Mouse (Mus musculus): Measurements from ENCODE around the gene Ptbp1.

Gene Ptbp1

DNA sequence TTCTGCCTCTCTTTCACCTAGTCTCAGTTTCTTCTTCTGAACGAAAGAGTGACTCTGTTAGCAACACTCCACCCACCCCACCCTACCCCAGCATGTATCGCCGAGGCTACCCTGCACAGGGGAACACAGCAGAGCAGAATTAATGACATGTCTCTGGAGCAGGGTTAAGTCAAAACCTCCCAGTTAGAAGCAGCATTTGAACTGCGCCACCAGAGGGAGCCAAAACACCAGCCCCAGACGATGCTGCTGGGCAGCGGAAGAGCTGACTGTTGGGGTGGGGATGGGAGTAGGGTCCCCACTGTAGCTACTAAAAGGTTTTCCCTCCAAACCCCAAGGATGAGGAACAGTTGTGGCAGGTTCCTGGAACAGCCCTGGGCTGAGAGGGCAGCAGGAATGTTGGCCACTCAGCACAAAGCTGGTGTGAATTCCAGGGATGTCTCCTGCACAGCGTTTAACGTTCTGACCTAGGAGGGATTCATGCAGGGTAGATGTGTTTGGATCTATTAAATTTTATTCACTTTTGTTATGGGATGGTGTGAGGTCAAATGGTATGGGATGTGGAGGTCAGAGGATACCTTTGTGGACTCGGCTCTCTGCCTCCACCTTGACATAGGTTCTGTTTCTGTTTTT lies 19.3 kb upstream of the Ptbp1 start:
- peak; percentile 90 for DNase-seq

DNA sequence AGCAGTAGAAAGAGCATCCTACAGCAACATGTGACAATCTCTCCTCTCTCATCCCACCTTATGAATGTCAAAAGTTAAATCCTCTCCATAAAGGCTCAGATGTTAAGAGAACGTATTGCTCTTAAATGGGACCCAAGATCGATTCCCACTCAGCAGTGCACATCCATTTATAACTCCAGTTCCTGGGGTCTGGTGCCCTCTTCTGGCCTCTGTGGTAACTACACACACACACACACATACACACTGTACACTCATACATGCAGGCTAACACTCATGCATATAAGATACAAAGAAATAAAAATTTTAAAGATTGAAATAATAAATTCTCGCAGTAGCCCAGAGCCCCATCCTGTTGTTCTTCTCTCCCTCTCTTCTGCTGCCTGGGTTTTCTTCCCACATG lies 17.3 kb upstream of the Ptbp1 start:
- DNase-seq: no peak

DNA sequence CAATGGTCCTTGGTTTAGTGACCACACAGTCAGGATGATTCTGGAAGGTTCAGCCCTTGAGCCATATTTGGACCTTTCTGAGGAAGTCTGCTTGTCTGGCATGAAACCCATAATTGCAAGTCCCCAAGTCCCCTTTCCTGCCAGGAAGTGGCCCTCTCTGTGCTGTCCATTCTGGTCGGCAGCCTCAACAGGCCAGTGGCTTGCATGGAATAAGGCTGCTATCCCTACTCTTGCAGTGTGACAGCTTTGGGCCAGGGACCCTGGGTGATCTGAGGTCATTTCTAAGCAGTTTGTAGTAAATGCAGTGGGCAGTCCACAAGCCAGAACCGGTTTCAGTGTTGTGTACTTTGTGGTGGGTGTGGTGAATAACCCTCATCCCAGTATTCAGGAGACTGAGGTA lies 16.1 kb upstream of the Ptbp1 start:
- peak; percentile 47 for DNase-seq

DNA sequence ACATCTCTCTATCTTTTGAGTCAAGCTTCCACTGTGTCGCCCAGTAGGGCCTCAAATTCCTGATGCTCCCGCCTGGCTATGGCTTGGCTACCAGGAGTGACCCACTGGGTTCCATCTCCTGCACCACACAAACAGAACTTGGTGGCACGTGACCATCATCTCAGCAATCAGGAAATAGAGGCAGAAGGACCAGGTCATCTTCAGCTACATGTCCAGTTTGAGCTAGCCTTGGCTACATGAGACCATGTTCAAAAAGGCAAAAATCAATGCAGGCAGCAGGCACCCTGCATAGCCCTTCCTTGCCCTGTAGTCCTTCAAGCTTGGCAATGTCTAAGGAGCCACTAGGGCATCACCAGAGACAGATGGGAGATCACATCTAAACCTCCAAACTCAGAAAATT lies 14.1 kb upstream of the Ptbp1 start:
- DNase-seq: no peak

DNA sequence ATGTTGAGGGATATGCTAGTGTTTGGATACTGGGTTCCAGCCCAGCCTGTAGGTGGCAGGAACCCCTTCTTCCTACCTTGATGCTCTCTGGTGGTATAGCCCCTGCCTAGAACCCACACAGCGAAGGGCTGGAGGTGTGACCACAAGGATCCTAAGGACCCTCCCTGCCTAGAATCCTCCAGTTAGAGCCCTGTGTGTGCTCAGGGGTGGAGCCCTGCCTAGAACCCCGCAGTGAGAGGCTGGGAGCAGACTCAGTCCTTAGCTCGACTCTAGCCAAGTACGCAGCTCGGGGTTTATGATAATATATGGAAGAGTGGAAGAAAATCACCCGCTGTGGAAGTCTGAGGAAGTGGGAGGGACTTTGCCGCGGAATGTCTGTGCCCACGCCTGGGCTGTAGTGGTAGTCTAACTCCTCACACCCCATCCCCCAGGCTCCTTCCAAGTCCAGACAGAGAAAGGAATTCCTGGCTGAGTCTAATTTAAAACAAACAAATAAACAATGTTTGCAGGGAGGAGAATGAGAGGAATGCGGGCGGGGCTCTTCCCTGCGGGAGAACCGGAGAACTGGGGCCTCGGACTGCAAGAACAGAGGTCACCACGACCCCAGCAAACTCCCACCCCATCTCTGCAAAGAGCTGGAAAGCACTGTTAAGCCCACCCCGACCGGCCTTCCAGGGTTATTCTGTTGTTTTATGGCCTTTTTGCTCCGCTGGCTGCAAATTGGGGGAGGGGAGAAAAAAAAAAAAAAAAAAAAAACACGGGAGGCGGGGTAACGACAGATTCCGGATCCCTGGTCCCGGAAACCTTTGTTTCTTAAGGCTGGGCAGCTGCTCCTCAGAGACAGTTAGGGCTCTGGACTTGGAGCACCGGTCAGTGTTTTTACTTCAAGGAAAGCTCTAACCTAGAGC lies 13.3 kb upstream of the Ptbp1 start:
- DNase-seq: peak; percentile 88

DNA sequence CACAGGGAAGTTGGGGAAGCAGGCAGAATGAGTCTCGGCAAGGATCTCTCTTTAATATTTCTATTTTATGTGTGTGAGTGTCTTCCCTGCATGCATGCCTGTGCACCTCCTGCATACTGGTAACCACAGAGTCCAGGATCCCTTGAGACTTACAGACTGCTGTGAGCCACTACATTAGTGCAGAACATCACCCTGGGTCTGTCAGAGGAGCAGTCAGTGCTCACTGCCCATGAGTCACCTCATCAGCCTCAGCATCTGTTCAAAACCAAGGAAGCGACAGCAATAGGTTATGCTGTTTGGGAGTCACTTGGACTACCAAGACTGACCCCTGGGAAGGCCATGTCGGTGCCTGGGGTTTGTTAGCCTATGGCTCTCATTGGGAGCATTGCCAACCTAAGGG lies 11.9 kb upstream of the Ptbp1 start:
- no peak for DNase-seq

DNA sequence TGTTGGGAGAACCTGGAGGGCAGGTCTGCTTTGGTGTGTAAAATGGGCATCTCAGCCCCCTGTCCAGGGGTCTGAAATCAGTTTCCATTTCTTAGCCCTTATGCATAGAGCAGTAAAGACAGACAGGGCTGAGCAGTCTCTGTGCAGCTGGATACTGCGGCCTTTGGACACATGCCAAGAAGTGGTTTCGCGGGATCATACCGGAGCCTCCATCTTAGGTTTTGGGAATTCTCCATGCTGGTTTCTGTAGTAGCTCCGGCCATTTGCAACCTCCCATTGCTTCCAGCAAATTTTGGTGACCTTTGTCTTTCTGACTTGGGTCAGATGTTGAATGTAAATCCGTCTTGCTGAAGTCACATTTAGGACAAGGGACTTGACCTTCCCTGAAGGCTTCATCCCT lies 10.8 kb upstream of the Ptbp1 start:
- DNase-seq: peak; percentile 77

DNA sequence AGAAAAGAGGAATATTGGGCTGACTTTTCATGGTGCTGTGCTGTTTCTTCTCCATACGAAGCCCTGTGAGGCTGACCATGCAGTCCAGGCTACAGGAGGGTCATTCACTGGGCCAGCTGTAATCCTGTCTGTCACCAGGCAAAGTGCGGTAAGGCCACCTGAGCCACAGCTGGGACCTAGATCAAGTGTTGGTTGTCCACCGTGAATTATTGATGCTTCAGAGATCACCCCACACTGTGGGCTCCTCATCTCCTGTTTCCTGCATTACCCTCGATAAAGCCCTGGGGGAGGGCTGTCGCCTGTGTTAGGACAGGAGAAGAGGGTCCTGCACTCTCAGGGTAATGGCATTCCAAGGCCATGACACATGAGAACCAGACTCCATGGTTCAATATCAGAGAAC lies 7.7 kb upstream of the Ptbp1 start:
- no peak for DNase-seq

DNA sequence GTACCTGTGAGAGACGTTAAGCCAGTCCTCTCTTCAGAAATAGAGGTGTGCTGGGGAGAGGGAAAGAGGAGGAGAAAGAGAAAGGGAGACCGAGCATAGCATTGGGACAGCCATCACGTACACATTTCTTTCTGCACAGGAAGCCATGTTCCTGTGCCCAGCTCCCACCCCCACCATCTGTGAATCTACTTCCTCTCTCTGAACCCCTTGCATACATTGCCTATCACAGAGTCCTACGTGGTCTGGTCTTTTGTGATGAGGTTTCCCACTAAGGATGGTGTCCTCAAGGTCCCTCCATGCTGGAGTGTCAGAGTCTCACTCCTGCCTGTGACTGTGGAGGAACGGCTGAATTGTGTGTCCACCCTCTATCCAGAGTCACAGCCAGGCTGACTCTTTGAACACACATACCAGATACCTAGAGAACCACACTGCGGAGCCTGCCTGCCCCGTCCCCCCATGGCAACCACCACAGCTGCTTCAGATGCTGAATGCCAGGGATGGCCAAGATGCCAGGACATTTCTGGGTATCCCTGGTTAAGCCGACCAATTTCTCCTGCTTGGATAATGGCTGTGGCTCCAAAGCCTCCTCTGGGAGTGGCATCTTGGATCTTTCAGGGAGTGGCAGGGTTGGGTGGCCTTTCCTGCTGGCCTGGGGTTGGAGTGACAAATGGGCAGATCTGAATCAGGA lies 4.1 kb upstream of the Ptbp1 start:
- no peak for DNase-seq

DNA sequence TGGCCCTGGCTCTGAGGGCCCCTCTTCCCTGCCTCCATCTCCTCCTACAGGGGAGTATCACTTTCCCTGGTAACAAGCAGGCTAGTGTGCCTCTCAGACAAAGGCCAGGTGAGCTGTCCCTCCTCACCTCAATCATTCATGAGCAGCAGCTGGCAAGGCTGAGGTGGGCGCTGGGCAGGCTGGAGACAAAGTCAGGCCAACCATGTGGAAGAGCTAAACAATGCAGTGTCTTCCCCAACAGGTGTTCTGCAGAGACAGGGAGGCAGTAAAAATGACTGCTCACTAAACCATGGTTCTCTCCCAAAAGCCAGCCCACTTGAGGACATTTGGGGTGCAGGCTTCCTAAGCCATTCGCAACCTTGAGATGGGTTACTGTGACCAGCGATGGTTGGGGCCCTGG lies 2.6 kb upstream of the Ptbp1 start:
- DNase-seq: no peak

DNA sequence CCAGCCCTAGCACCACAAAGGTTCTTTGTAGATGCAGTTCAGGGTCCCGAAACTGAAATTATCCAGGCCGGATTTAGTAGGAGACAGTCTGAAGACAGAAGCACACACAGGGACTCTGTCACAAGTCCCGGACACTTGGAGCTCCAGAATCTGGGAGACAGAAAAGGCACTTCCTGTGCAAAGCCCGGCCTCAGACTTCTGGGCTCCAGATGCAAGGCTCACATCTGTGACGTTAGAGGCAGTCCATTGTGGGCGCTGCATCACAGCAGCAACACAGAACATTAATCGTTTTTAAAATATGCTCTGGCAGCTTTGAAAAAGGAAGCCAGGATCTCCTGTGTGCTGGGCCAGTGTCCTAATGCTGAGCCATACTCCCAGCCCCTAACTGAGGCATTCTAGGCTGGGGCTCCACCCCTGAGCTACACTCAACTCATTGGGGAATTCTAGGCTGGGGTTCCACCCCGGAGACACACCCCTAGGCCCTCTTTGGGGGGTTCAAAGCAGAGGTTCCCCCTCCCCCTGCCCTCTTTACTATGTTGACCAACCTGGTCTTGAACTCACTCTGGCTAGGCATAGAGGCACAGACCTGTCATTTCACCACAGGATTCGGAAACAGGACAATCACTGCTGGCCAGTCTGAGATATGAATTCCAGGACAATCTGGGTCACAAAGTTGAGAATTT lies 2.0 kb upstream of the Ptbp1 start:
- peak; percentile 83 for DNase-seq

DNA sequence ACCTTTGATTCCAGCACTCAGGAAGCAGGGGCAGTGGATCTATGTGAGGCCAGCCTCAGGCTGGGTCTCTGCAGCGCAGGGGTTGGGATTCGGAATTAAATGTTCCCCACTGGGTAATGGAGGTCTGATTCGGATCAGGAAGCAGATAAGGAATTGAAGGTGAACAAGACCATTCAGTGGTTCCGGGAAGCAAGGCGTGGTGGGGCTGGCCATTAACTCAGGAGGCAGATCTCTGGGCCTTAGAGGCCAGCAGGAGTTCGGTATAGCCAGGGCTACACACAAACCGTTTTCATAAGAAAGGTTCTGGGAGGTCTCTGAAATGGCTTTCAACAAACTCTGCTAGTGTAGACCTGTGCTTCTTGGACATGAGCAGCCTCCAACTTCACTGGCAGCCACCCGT lies 1.4 kb upstream of the Ptbp1 start:
- peak; percentile 41 for DNase-seq

DNA sequence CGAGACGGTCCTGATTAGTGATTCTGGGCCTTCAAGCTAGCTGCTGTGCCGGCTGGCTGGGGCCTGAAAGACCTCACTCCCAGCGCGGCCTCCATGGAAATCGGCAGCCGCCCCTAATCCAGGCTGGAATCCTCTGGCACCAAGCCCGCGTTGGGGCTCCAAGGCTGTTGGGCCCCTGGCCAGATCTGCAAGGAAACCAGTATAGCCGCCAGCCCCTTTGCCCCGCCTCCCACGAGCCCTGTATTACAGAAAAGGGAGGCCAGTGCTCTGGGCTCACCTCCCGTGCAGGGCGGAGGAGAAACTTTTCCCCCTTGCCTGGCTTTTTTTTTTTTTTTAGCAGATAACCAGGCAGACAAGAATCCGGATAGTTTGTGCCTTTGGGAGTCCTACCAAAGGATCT lies 835 bp upstream of the Ptbp1 start:
- peak; percentile 99 for DNase-seq

DNA sequence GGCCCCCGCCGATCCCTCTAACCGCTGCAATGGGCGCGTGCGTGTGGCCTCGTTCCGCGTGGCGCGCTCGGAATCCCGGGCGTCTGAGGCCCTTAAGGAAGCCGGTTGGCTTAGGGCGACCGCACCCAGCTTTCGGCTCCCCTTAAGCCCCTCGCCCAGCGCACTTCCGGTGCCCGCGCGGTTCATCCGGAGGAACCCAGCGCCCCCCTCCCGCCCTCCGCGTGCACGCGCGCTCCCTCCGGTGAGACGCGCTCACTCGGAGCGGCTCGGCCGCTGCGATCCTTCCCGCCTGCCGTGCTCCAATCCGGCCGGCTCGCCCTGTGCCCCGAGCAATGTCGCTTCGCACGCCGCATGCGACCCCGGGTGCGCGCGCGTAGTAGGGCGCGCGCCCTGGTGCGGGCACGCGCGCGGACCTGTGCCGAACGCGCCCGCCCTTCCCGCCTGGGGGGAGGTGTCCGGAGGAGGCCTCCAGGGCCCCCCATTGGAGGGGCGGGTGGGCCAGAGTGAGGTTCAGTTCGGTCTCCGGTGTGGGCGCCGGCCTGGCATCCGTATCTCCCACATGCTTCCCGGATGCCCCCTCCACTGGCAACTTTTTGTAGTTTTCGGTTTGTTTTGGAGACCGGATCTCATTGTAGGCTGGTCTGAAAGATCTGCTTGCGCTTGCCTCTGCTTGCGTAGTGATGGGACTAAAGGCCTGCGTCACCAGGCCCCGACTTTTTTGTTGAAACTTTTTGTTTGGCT lies 744 bp downstream of the Ptbp1 start:
- peak; percentile 87 for DNase-seq

DNA sequence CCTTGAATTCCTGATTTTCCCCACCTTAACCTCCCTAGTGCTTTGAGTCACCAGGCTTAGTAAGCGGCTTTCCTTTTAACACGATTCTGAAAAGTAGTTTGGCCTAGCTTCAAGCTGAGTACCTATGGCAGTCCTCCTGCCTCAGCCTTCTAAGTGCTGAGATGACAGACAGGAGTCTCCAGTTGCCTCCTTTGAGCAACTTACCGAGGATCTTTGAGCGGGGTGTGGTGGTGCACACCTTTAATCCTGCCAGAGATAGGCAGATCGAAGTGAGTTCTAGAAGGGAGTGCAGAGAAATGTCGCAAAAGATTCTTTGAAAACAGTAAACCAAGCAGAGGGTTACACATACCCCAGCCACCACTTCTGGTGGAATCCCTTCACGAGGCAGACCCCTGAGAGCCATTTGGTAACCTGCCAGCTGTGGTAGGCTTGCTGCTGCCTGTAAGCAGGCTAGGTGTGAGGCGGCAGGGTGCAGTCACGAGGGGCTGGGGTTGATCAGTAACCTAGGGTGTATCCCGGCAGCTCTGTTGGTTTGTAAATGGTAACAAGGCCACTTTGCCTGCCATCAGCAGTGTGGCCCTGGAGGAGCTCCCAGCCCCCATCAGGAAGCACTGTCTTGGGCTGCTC lies 1.4 kb downstream of the Ptbp1 start:
- DNase-seq: peak; percentile 90

DNA sequence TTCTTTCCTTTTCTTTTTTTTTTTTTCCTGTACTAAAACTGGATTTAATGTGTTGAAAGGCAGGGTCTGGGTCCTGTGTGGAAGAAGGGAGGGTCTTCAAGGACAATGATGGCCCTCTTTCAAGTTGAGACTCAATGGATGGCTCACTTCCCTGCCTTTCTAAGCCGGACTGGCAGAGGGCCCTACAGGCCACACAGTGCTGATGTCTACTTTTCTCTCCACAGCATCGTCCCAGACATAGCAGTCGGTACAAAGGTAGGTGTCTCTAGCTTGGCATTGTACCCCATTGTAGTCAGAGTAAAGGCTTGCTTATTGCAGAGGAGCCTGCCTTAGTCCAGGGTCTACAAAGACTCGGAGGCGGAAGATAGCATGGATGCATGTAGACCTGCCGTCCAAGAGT lies 2.1 kb downstream of the Ptbp1 start:
- DNase-seq: no peak

DNA sequence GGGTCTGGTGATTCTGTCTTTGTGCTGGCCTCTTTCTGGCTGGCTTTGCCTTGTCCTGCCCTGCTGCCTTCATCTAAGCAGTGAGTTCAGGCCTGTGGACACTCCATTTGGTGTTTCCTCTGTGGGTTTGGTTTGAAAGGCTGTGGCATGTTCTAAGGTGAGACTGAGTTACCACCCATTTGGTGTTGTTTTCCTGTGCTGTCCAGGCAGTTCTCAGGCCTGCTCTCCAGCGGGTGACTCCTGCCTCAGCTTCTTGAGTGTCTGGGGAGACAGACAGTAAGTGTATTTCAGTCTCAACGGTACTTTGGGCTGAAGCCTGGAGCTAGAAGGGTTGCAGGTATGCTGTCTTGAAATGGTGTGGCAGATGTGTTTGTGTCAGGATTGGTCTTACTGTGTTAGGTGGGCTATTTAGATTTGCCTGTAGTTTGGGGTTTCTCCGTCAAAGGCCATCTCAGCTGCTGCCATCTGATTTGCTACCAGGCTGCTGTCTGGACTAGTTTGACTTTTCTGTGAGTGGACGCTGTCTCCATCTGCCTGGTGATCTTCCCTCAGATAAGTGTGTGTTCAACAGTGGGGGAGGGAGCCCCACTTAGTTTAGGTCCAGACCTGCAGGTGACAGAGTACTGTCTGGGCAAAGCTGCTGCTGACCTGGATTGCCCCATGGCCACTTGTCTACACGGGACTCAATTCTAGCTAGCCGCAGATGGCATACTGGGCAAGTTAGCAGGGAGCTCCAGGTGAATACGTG lies 2.7 kb downstream of the Ptbp1 start:
- no peak for DNase-seq

DNA sequence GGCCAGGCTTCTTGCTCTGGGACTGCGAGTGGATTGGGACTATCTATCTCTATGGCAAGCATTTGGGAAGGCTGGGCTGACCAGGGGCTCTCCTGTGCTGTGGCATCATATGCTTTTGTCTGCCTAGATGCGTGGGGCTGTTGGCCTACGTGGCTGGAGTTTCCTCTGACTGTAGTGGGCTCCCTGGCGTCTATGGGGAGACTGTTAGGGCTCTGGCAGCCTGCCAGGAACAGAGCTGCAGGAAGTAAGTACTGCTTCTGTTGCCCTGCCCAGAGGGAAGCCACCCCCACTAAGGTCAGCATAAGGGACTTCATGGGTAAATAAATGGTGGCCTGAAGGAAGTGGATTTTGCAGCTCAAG lies 3.2 kb downstream of the Ptbp1 start:
- peak; percentile 91 for DNase-seq

DNA sequence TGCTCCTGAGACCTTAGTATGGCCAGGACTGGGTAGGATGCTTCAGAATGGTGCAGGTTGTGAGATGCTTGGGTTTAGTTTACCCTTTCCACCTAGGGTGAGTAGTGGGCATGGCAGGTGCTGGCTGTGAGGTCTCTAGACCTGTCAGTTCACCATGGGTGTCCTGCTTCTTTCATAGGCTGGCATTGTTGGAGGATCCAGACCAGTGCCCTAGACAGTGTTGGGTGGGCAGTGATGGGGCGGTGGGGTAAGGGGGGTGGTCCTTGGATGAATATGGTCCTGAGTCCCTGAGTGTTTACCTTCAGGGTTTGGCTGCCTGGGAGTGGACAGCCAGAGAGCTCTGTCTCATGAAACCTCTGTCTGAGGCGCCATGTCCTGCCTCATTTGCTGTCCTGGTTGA lies 3.7 kb downstream of the Ptbp1 start:
- DNase-seq: no peak

DNA sequence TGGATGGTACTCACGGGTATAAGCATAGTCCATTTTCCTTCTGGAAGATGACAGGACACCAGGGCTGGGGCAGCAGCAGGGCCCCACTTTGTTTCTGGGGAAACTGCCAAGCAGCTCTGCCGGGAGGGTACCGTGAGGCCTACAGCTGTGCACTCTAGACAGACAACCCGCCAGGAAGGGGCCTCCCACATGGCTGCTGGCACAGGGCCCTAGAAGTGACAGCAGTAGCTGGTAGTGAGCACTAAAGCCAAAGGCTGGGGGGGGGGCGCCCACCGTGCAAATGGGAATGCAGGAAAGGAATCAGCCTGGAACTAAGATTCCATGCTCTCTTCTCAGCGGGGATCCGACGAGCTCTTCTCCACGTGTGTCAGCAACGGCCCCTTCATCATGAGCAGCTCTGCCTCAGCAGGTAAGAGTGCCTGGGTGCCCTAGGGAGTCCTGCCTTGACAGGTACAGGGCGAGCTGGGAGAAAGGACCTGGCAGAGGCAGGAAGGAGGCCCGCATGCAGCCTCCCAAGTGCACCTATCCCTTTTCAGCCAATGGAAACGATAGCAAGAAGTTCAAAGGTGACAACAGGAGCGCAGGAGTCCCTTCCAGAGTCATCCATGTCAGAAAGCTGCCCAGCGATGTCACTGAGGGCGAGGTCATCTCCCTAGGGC lies 4.3 kb downstream of the Ptbp1 start:
- peak; percentile 90 for DNase-seq

DNA sequence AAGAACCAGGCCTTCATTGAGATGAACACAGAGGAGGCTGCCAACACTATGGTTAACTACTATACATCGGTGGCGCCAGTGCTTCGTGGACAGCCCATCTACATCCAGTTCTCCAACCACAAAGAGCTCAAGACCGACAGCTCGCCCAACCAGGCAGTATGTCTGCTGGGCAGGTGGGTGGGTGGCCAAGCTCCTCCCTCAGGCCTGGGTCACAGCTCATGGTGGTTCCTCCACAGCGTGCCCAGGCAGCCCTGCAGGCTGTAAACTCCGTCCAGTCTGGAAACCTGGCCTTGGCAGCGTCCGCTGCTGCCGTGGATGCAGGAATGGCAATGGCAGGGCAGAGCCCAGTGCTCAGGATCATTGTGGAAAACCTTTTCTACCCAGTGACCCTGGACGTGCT lies 4.9 kb downstream of the Ptbp1 start:
- DNase-seq: peak; percentile 54

Data from kidney, postnatal 10 days (tissue).